Mouse (Mus musculus) lung, postnatal 4 days (tissue): ENCODE measurements around the gene Dis3l.

Source experiments
- DNase-seq, 2 experiments: peaks; one replicate each; pipeline ENCODE4 v3.0.0; 2021

The Dis3l gene

DNA sequence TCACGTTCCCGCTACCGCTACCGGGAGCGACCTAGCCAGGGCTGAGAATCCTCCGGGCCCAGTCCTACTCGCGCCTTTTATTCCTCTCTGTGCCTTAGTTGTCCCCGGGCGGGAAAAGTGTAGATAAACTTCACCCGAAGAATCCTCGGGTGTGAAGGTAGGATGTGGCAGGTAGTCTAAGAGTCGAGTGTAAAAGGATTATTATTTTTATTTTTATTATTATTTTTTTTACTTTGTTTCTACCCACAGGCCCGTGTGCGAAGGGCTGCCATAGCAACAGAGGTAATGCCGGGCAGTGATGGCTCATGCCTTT is at the start of gene Dis3l:
Gene Dis3l (minus strand): TSS at position 35 of the 313 bp plus-strand sequence.
- no peak for DNase-seq

DNA sequence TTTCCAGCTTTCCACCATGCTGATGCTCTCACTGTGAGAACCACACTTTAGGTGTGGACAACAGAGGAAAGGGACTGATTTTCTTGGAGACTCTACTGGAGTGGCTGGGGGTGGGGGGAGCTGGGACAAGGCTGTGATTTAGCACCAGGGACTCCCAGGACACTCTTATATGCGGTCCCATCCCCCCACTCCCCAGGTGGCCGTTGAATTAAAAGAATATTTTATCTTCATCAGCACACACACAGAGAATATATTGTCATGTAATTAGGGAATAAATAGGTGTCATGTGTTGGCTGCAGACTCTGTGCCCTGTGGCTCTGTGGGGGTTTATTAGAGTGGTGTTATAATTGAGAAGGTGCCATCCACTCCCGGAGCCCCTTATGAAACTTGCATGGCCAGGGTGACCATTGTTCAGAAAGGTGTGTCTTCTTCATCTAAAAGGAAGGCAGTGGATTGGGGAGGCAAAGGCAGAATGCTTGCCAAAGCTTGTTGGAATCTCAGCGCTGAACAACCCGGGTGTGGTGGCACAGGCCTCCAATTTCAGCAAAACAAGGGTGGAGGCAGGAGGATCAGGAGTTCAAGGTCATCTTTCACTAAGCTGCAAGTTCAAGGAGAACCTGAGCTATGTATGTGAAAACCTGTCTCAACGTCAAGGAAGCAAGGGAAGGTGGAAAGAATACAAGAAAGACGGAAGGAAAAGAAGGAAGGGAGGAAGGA is 48.6 kb upstream of the Dis3l start:
- DNase-seq = no peak

DNA sequence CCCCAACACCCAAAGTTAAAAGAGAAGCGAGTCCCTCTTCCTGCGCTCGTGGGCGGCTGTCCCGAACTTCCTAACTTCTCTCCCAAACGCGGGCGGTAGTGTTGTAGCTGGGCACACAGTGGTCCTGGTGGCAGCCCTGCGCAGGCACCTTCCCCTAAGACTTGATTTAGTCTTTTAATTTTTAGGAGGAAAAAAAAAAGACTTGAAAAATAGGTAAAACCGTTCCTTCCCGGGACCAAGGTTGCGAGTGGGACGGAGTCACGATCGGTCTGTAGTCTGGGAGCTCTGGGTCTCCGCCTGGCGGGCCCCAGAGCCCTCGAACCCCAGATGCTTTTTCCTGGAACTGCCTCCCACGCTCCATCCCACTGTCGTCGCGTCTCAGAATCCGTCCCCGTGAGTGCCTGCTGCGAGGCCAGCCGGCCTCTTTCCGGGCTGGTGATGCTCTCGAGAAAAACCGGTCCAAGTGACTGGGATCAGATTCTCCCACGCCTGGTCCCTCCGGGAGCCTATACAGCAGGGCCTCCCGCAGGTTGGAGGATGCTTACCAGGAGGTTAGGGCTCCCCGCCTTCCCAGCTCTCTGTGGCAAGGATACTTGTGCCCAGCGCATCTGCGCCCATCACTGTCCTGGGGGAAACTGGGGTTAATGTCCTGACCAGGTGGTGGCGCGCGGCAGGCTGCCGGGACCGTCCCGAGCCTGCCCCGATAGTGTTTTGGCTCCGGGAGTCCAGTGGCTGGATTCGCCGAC is 45.6 kb upstream of the Dis3l start:
- no peak for DNase-seq

DNA sequence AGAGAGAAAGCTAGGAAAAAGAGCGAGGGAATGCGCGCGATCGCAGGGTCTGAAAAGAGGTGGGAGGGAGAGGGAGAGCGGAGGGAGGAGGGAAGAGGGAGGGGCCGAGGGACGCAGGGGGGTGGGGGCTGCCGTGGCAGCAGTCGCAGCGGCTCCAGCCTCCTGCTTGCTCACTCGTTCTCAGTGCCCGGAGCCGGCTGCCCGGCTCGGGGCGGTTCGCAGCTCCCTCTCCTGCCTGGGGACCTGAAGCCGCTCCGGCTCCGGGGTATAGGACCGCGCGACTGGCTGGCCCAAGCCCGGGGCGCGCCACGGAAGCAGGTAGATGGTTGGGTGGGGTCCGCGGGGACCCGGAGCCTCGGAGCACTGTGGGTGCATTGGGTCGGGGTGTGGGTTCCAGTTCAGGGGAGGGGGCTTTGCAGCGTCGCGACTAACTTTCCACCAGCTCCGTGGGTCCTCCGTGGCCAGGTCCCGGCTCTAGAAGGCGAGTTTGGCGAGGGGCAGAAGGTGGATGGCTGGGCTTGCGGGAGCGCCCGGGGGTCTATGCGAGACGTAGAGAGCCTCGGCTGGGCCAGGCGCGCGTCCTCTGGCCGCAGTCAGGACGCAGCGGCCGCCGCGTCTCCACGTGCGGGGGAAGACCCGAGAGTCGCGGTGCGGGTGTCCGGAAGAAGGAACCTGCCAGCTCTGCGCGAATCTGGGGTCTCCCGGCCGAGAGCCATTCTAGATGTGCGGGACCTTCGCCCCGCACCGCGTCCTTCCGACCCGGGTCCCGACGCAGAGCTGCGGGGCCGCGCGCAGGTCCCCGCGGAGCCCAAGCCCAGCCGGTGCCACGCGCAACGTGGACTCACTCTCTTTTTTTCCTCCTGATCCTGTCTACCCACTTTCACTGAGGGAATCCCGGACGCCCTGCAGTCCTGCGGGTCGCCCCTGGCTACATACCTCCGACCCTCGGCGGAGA is 44.7 kb upstream of the Dis3l start, which contains the start of gene Megf11:
Gene Megf11 (plus strand): TSS at position 116 of the 955 bp plus-strand sequence.
- peak; percentile 21 to 38 for DNase-seq

DNA sequence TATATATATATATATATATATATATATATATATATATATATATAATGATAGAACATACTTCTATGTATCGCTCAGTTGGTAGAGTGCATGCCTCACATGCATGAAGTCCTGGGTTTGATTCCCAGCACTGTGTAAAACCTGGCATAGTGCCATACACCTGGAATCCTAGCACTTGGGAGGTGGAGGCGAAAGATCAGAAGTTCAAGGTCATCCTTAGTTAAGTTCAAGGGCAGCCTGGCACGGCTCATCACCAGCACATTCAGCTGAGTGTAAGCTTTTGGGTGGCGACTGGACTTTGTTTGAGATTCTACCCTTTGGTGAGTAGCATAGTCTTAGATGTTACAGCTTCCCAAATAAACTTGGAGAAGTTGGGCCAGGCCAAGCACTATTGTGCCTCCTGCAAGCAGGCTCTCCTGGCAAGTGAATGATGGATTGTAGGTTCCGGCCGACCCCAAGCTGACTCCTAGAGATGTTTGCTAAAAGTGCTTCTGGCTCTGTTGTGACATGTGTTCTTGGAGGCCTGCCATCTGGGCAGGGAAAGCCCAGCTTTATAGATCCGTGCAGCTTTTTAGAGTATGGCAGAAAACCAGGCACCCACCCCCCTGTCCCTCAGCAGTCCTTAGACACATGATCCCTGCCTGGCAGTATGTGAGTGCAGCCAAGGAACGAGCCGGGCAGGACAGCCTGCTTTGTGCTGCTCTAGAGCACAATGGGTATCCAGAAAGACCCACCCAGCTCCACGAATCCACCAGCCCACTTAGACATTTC is 42.1 kb upstream of the Dis3l start:
- peak; percentile 21 to 59 for DNase-seq

DNA sequence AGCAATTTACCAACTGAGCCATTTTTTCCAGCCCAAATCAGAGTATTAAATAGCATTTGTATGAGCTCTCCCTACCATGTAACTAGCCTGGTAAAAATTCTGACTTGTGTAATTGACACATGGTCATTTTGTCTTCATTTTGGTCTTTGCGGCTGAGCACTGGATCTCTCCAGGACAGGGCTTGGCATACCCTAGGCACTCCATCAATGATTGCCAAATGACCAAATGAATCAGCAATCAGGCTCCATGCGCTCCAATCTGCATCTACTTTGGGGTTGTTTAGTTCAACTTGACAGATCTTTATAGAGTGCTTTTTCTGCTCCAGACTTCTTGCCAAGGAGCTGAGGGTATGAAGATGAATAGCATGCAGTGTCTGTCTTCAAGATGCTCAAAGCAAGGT is 35.3 kb upstream of the Dis3l start:
- no peak for DNase-seq

DNA sequence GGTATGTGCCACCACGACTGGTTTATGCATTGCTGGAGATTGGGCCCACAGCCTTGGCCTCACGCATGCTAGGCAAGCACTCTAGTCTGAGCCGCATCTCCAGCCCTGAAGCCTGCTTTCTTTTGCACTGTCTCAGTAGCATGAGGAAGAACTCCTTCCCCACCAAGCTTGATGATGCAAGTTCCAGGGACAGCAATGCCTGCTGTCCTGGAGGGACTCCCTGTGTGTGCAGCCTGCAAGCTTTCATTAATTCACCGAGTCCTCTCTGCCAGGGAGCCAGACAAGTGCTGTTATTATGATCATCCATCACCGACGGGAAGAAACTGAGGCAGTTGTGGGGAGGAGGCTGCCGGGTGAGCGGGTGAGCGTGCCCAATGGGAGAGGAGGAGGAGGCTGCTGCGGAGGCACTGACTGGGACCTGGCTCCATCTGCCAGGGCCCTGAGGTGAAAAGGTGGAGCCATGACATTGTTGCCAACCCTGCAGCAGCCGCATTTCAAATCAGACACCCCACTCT is 30.3 kb upstream of the Dis3l start:
- no peak for DNase-seq

DNA sequence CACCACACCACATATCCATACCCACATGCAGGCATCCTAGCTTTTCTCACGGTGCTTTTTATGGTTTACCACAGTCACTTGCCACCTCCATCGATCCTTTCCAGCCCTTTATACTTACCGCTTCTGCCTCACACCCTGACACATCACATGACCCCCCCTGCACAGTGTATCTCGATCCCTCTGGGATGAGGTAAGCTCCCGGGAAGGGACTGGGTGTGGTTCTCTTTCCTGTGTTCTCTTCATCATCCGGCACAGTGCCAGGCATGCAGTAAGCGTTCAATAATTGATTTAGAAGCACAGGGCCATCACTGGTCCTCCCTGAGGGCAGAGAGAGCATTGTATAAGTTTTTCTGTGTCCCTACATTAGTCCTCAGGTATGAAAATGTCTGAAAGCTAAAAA is 28.8 kb upstream of the Dis3l start:
- DNase-seq = no peak

DNA sequence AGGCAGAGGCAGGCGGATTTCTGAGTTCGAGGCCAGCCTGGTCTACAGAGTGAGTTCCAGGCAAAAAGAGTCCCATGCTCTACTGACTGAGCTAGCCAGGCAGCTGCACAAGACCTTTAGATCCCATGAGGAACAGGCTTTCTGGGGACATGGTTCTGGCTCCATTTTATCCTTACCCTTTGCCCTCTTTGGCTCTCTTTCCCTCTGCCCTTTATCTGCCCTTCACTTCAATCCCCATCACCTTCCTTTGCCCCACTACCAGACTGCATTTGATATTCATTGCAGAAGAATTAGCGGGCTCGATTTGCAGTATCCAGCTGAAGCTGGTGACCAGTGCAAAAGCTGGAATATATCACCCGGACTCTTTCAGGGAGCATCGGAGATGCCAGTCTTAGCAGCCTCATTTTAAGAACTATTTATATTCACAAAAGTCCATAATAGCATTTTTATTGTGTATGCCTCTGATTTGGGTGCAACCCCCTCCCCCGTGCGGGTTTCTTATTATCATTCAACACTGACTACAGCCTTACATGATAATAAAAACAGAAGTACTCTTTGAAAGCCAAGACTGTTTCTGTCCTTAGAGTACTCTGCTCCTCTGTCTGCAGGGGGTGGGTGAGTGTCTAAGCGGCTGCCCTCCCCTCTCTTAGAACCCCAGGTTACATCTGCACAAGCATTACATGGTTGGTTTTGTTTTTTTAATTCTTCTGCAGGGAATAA is 20.3 kb upstream of the Dis3l start:
- no peak for DNase-seq

DNA sequence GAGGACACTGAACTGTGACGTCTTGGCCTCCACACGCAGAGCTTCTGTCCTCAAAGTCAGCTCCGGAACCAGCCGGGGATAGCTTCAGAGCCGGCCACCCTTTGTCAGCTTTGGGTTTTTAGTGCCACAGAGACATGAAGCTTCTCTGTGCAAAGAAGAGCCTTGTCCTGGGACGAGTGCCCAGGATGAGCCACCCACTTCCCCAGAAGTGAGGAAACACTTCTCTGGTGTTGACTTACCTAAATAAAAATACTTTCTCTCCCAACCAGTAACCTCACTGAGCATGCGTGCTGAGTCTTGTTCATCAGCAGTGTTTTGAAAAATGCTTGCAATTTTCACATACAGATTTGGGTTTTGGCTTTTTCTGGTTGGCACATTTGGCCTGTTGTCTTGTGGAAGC is 14.5 kb upstream of the Dis3l start:
- no peak for DNase-seq

DNA sequence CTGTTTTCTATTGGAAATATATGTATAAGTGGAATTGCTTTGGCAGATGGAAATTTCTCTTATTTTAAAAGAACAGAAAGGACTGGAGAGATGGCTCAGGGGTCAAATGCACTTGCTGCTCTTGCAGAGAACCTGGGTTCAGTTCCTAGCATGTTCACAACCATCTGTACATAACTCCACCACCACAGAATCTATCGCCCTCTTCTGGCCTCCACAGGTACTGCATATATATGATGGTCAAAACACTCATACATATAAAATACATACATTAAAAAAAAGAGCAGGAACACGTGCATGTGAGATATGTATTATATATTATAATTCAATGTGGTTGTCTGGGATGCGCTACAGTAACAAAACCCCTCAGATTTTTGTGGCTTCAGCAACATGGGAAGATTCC is 10.1 kb upstream of the Dis3l start:
- DNase-seq = peak in 1 of 2 experiments; percentile 8

DNA sequence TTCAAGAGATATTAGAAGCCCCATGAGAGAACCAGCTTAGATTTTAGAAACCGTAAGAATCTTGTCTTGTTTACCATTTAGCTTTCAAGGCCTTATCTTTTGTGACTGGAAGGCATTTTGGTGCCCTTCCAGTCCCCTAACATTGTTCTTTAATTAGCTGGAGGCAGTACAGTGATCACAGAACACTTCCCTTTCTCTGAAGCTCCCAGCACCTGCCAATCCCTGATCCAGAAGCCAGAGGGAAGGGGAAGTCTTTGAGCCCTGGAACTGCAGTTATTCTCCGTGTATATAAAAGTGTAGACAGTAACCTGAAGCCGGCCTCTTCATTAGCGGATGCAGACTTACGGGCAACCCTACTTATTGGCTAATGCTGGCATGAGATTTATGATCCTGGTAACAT is 8.4 kb upstream of the Dis3l start:
- no peak for DNase-seq

DNA sequence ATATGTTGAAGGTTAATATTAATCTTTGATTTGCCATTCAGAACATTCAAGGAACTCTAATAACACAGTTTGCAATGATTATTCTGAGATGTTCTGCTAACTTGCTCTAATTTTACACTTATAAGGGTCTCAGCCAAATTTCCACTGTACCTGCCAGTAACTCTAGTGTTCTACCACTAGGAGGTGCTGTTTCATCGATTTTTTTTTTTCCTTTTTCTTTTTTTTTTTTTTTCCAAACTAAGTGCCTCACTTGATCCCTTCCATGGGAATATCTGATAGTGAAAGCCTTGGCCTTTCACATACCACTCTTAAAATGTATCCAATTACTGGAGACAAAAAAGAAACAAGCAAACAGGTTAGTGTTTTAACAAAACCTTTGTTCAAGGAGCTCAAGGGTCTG is 6.3 kb upstream of the Dis3l start:
- DNase-seq = no peak

DNA sequence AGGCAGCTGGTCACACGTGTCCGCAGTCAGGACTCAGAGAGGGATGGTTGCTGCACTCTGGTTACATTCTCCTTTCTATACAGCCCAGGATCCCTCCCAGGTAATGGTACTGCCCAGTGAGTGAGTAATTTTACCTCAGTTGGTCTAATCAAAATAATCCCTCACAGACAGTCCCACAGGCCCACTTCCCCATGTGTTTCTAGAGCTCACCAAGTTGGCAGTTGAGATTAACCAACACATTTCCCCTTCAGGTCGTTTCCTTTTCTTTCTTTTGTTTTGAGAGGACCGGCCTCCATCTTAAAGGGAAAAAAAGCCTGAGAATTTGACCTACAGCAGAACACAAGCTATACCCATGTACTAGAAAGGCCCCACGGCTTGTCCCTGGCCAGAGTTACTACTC is 4.8 kb upstream of the Dis3l start:
- DNase-seq = no peak

DNA sequence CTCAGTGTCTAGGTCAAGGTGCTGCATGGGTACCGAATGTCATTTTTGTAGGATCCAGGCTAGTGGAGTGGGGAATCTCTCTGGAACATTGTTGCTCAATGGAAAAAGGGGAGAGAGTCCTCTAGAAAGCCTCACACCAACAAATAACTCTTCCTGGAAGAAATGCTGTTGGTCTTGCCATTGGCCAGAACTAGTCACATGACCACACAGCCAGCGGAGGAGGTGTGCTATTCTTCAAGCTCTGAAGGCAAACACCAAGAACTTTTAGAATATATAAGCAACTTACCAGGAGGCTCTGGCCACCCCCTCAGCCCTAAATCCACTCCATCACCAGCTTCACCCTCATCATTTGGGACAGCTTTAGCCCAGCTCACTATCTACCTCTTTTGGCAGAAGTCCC is 2.6 kb upstream of the Dis3l start:
- DNase-seq = no peak

DNA sequence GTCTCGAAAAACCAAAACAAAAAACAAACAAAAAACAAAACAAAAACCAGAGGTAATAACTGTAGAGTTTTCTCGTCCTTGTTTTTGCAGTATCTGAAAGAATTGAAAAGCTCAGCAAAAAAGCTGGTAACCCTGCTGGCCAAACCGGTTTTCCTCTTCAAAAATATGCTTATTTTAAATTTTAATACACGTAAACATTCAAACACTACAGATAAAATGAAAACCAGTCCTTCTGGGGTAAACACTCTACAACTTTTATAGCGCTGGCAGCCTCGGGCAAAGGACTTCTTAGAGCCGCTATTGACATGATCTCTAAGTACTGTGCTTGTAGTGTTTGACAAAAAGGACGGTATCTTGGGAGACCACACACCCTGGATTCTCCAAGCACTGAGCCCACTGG is 583 bp upstream of the Dis3l start:
- DNase-seq = peak in 1 of 2 experiments; percentile 5

DNA sequence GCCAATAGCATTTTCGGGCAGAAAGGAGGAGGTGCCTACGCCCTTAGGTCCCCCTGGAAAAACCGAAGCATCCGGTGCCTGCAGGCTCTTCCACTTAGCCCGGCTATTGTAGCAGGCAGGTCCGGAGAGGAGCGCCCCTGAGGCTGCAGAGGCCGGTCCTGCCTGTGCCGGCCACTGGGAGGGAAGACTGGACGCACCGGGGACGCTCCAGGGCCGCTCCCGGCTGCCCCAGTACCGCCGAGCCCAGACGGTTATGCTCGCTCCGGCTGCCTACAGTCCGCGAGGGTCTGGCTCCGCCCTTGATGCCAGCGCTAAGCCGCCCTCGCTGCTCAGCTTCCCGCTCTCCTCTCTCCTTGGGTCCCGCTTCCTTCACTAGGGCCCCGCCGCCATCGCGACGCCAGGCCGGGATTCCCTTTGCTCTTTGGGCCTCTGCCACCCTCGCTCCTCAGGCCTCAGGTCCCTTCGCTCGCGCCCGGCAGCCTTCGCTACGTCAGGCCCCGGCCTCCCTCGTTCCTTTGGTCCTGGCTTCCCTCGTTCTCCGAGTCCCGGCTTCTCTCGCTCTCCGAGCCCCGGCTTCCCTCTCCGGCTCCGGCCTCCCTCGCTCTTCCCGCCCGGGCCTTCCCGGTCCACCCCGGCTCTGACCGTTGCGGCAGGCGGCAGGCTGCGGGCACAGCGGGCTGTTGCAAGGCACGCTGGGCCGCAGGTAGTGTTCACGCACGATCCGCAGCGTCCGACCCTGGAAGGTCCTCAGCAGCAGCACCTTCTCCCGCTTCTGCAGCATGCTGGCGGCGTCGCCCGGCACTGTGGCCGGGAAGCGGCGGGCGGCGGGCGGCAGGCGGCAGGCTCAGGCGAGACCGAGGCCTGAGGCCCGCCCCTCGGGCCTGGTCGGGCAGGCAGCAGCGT is 486 bp downstream of the Dis3l start:
- DNase-seq = peak; percentile 85 to 89

DNA sequence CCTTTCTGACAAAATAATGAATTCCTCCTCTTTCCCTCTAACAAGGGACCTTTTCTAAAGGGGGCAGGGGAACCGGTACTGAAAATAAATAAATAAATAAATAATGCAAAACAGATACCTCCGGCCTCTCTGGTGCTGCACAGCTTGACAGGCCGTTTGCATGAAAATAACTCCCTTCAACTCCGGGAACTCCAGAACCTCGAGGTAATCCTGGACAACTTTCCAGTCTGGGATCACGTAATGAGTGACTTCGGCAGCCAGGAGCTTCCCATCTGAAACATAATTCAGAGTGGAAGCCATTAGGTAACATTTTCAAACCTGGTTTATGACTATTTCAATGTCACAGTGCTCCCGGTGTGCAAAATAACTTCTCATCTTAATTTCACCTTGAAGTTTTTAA is 1.7 kb downstream of the Dis3l start:
- peak in 1 of 2 experiments; percentile 4 for DNase-seq

DNA sequence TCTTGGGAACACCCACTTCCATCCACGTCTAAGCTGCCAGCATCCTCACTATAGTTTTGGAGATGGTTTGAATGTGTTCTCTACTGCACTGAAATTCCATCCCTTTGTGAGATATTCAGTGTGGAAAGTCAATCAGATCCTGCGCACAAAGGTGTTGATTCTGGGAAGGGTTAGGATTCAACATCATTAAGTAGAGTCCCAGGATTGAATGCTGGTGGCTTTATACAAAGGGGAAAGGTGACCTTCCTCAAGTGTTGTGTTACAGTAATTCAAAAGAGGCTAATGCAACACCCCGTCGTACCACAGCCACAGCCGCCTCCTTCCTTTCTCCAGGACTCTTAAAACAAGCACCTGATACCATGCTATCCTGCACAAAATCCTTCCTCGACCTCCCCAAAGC is 5.3 kb downstream of the Dis3l start:
- no peak for DNase-seq

DNA sequence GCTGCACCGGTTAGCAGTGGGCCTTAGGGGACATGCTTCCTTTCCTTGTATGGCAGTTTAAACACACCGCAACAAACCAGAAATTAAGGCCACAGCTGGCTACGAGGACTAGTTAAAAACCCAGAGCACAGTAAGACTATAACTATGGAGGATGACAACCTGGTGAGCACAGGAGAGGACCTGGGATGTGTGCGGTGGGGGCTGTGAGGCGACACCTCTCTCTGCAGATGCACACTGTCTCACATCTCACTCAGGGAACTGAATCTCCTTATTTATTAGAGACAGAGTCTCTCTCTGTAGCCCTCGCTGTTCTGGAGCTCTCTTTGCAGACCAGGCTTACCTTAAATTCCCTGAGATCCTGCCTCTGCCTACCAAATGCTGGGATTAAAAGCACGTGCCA is 17.1 kb downstream of the Dis3l start:
- no peak for DNase-seq

DNA sequence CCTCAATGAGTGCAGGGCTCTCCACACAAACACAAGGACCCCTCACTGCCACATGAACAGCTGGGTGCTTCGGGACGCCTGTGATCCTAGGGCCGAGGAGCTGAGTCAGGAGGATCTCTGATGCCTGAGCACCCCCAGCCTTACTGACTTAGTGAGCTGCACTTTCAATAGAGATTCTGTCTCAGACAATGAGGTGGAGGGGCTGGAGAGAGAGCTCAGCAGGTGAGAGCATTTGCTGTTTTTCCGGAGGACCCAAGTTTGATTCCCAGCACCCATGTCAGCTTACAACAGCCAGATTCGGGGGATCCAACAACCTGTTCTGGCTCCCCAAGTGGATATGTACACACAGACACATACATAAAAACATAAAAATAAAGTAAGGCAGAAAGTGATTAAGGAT is 24.1 kb downstream of the Dis3l start:
- no peak for DNase-seq
